Mouse (Mus musculus) gastrocnemius, postnatal 14 days (tissue): ENCODE results near the gene Tmem163. TPM values are rescaled to one million over a fixed set of nuclear protein-coding genes. Genes with fewer than 3 reads are reported as not detected.
A peak's percentile ranks its signal among the peaks of the same experiment; 100 is the strongest.

Experiments used
- DNase-seq: peaks from one replicate; pipeline ENCODE4 v3.0.0; 2021; ENCODE audit warnings: mixed read lengths
- intact Hi-C: fragments of 180-260 bp; cut with DNase I; formaldehyde crosslinking; loops from one replicate; pipeline ENCODE4 v1.15.1; 2025; ENCODE audit warnings: low total_unique reads
- total RNA-seq, 2 experiments: library from RNA; stranded (reverse); gene quantifications; 2 replicates each; pipeline ENCODE4 v1.2.3; 2021

Tmem163 gene
- total RNA-seq, 2 experiments from 2014 or later = not detected

- intact Hi-C loops = loop anchor here (2.0 kb wide), 2 partner anchors 254 to 448 kb away; partner anchors contain the start of gene Mgat5
- peak; percentile 38 for DNase-seq
Observed at GRCm38 (mm10) chr1:127459015-127459451, 220.3 kb downstream of the Tmem163 start.

GRCm38 (mm10) chr1:127453397-127453796 is 226.0 kb downstream of the Tmem163 start:
- no peak for DNase-seq
- intact Hi-C loops = no loop called here

GRCm38 (mm10) chr1:127444836-127445485 is 234.4 kb downstream of the Tmem163 start:
- intact Hi-C loops = no loop called here
- DNase-seq = peak; percentile 43

GRCm38 (mm10) chr1:127442880-127443877 is 236.2 kb downstream of the Tmem163 start:
- intact Hi-C loops = no loop called here

GRCm38 (mm10) chr1:127441736-127442135 is 237.6 kb downstream of the Tmem163 start:
- DNase-seq = no peak
- intact Hi-C loops = no loop called here

More at GRCm38 (mm10) chr1:127442880-127443877, 236.2 kb downstream of the Tmem163 start:
- DNase-seq = no peak

- intact Hi-C loops = no loop called here
- no peak for DNase-seq
Observed at GRCm38 (mm10) chr1:127441007-127441406, 238.3 kb downstream of the Tmem163 start.

GRCm38 (mm10) chr1:127439452-127439891 is 239.9 kb downstream of the Tmem163 start:
- intact Hi-C loops = no loop called here
- no peak for DNase-seq

GRCm38 (mm10) chr1:127437091-127437490 is 242.3 kb downstream of the Tmem163 start:
- intact Hi-C loops = no loop called here
- no peak for DNase-seq

Other genes starting within 250 kb of the Tmem163 start
- not detected for gene Acmsd, start 49.9 kb upstream of the Tmem163 start, total RNA-seq
- gene Ccnt2, start 94.6 kb upstream of the Tmem163 start, total RNA-seq = 10 to 100 TPM; 18.5 to 23.0 TPM
- not detected for gene Map3k19, start 175.5 kb upstream of the Tmem163 start, total RNA-seq
- 10 to 100 TPM; 22.0 to 23.9 TPM for gene Rab3gap1, start 189.2 kb upstream of the Tmem163 start, total RNA-seq